Mouse (Mus musculus) kidney, embryonic 16.5 days (tissue): ENCODE data around the gene Fkbp14. TPM values are rescaled to one million over a fixed set of nuclear protein-coding genes. Genes with fewer than 3 reads are reported as not detected.

Experiments used
- ATAC-seq: fragments of 200-750 bp; cut with Nextera tagmentation; 2 replicates; pipeline ENCODE4 v1.8.0; 2017; ENCODE audit warnings: moderate TSS enrichment; ENCODE audit not compliant: low FRiP score, low TSS enrichment
- H3K27ac ChIP-seq: fragments of 300-500 bp; sonication (generic); 2 replicates; pipeline ENCODE4 v1.5.1; 2014; ENCODE audit warnings: low read length
- H3K27me3 ChIP-seq: fragments of 300-500 bp; sonication (generic); 2 replicates; pipeline ENCODE4 v1.6.1; 2014; ENCODE audit warnings: low read length, control low read depth, mixed read lengths; ENCODE audit not compliant: insufficient read depth
- H3K36me3 ChIP-seq: fragments of 300-500 bp; sonication (generic); 2 replicates; pipeline ENCODE4 v1.6.1; 2014; ENCODE audit warnings: low read length, control low read depth, mixed read lengths; ENCODE audit not compliant: insufficient read depth
- H3K4me1 ChIP-seq: fragments of 300-500 bp; sonication (generic); 2 replicates; pipeline ENCODE4 v1.6.1; 2014; ENCODE audit warnings: low read length, control low read depth, mixed read lengths; ENCODE audit not compliant: insufficient read depth
- H3K4me2 ChIP-seq: fragments of 300-500 bp; sonication (generic); replicated peaks from 2 replicates; pipeline ENCODE4 v1.6.1; 2014; ENCODE audit warnings: low read depth, low read length
- H3K4me3 ChIP-seq: fragments of 300-500 bp; sonication (generic); 2 replicates; pipeline ENCODE4 v1.5.1; 2014; ENCODE audit warnings: mild to moderate bottlenecking, low read length
- H3K9ac ChIP-seq: fragments of 300-500 bp; sonication (generic); replicated peaks from 2 replicates; pipeline ENCODE4 v1.6.1; 2014; ENCODE audit warnings: low read length
- H3K9me3 ChIP-seq: fragments of 300-500 bp; sonication (generic); 2 replicates; pipeline ENCODE4 v1.6.1; 2016; ENCODE audit warnings: low read length, control low read depth
- WGBS: fragments of 180-500 bp; shearing (Covaris S2); extraction: QIAGEN DNeasy Blood & Tissue Kit; methylation state at CpG from one replicate; pipeline ENCODE4 v1.1.7; 2014; 5-methylcytosine and 5-hydroxymethylcytosine counted together
- polyA plus RNA-seq: library from polyadenylated mRNA; unstranded; fragments of >200 nt; fragmentation: Nextera tagmentation; extraction: Ambion mirVana; gene quantifications from 2 replicates; pipeline ENCODE4 v1.2.1, GENCODE M21; 2015

Gene Fkbp14
- polyA plus RNA-seq, 1 experiment from 2014 or later = 30.9 TPM

DNA sequence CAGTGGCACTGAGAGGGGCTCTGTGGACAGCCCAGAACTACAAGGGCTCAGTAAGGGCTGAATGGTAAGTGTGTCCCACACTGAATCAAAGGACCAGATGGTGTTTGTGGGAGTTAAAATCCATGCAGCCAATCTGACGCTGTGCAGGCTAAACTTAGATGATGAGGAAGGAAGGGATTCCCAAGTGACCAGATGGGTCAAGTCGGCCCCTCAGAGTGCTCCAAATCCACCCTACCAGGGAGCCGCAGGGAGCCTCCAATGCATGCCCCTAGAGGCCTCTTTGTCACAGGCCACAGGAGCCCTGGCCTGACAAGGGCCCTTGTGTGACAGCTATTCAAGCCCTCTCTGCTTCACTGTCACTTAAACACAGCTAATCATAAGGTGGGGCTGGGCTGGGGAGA is 58.3 kb downstream of the Fkbp14 start:
- H3K36me3 ChIP-seq = no peaks in the 10 kb centered on the region
- no peaks in the 10 kb centered on the region for H3K9me3 ChIP-seq
- no peak overlapping the region for H3K4me2 ChIP-seq
- no peak for ATAC-seq
- H3K4me1 ChIP-seq = 0 out of 2 replicates have a peak, but pooled peaks cover 8% of the 10 kb centered on the region
- 22% methylated on average over 3 of the region's 3 CpGs for WGBS
- no peak overlapping the region for H3K4me3 ChIP-seq
- no peaks in the 10 kb centered on the region for H3K27me3 ChIP-seq
- H3K9ac ChIP-seq = no peak overlapping the region
- H3K27ac ChIP-seq = no peak overlapping the region

DNA sequence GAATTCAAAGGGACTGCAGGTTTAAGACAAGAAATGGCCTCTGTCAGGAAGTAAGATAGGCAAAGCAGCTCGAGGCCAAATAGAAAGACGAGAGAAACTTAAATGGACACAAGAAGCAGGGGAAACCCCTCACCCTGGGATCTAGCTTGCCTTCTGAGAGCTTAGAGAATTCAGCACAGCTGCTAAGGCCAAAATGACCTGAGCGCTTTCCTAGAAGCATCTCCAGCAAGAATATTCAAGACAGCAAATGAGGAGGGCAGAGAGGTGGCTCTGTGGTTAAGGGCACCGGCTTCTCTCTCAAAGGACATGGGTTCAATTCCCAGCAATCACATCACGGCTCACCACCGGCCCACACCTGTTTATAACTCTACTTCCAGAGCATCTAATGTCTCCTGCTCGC is 60.1 kb downstream of the Fkbp14 start:
- H3K36me3 ChIP-seq = no peaks in the 10 kb centered on the region
- 81% methylated on average over 7 of the region's 7 CpGs for WGBS
- H3K4me1 ChIP-seq = 0 out of 2 replicates have a peak, but pooled peaks cover 8% of the 10 kb centered on the region
- no peak overlapping the region for H3K4me2 ChIP-seq
- ATAC-seq = no peak
- H3K9me3 ChIP-seq = no peaks in the 10 kb centered on the region
- no peak overlapping the region for H3K4me3 ChIP-seq
- H3K9ac ChIP-seq = no peak overlapping the region
- H3K27me3 ChIP-seq = no peaks in the 10 kb centered on the region
- no peak overlapping the region for H3K27ac ChIP-seq

- Histone ChIP-seq H3K9ac (no peak overlapping the region), H3K36me3 (no peaks in the 10 kb centered on the region), H3K27ac (no peak overlapping the region), H3K4me1 (0 out of 2 replicates have a peak, but pooled peaks cover 8% of the 10 kb centered on the region), H3K4me3 (no peak overlapping the region), H3K4me2 (no peak overlapping the region), H3K27me3 (no peaks in the 10 kb centered on the region), H3K9me3 (no peaks in the 10 kb centered on the region)
- 91% methylated on average over 4 of the region's 4 CpGs for WGBS
- no peak for ATAC-seq
These were observed 61.6 kb downstream of the Fkbp14 start for GRCm38 (mm10) chr6:54535485-54535884.

GRCm38 (mm10) chr6:54531048-54531481 is 66.0 kb downstream of the Fkbp14 start:
- H3K4me3 ChIP-seq = no peak overlapping the region
- no peak overlapping the region for H3K27ac ChIP-seq
- no peak for ATAC-seq
- no peaks in the 10 kb centered on the region for H3K9me3 ChIP-seq
- no peak overlapping the region for H3K4me2 ChIP-seq
- H3K27me3 ChIP-seq = no peaks in the 10 kb centered on the region
- H3K4me1 ChIP-seq = no peaks in the 10 kb centered on the region
- WGBS = 74% methylated on average over 8 of the region's 8 CpGs
- H3K9ac ChIP-seq = no peak overlapping the region
- H3K36me3 ChIP-seq = no peaks in the 10 kb centered on the region

DNA sequence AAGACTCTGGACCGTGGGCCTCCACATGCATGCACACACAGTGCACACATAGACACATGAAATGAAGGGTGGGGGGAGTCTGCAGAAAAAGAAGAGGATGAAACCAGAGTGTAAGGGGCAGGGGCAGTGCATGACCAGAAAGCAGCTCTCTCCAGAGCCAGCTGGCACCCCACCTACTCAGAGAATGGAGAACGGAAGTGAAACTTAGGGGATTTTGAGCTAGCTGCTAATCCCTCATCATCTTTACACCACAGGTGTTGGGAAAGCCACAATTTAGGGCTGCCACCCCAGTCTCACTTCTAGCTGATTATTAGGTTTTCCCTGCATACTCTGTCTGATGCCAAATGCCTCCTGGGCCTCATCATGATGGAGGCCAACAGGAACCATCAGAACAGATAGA is 66.9 kb downstream of the Fkbp14 start:
- H3K9ac ChIP-seq = no peak overlapping the region
- no peaks in the 10 kb centered on the region for H3K36me3 ChIP-seq
- H3K27me3 ChIP-seq = no peaks in the 10 kb centered on the region
- no peaks in the 10 kb centered on the region for H3K4me1 ChIP-seq
- H3K4me3 ChIP-seq = no peak overlapping the region
- 95% methylated on average over 2 of the region's 2 CpGs for WGBS
- no peak overlapping the region for H3K27ac ChIP-seq
- ATAC-seq = no peak
- no peaks in the 10 kb centered on the region for H3K9me3 ChIP-seq
- no peak overlapping the region for H3K4me2 ChIP-seq

- Histone ChIP-seq H3K9me3 (no peaks in the 10 kb centered on the region), H3K4me3 (no peak overlapping the region), H3K9ac (no peak overlapping the region), H3K4me1 (no peaks in the 10 kb centered on the region), H3K4me2 (no peak overlapping the region), H3K36me3 (no peaks in the 10 kb centered on the region), H3K27me3 (no peaks in the 10 kb centered on the region), H3K27ac (no peak overlapping the region)
- ATAC-seq = no peak
- WGBS = 81% methylated on average over 8 of the region's 8 CpGs
These were observed 68.4 kb downstream of the Fkbp14 start for GRCm38 (mm10) chr6:54528666-54529065.

Other genes starting within 250 kb of the Fkbp14 start
- 3.1 and 3.2 TPM in 2 replicates for gene Wipf3, start 167.7 kb downstream of the Fkbp14 start, polyA plus RNA-seq
- gene Scrn1, start 30.8 kb downstream of the Fkbp14 start, polyA plus RNA-seq = 7.7 and 8.8 TPM in 2 replicates
- gene Plekha8, start 2.2 kb downstream of the Fkbp14 start, polyA plus RNA-seq = 10.4 and 10.7 TPM in 2 replicates
- 8.3 and 8.7 TPM in 2 replicates for gene Mturn, start 84.3 kb upstream of the Fkbp14 start, polyA plus RNA-seq
- gene Znrf2, start 219.6 kb upstream of the Fkbp14 start, polyA plus RNA-seq = 4.1 and 4.4 TPM in 2 replicates